Mouse (Mus musculus): ENCODE measurements at regions not wholly inside any gene's neighbourhood (a gene's known extent, or its start where the extent isn't known, plus 50 kb on each side); places are given as distances from the start of the nearest gene placed in this dataset.

- H3K4me1 ChIP-seq: no peaks in the 10 kb centered on the region
- no peak overlapping the region for H3K4me3 ChIP-seq
- ATAC-seq (ENCODE audit: low FRiP score, low read depth): no peak
Measured at GRCm38 (mm10) chr12:67929842-67930241, 707.5 kb upstream of the Mdga2 start.

GRCm38 (mm10) chr12:67914603-67915002, 692.3 kb upstream of the Mdga2 start:
- H3K9ac ChIP-seq (replicated peaks): no peak overlapping the region
- no peak overlapping the region for H3K27ac ChIP-seq (replicated peaks)
- H3K4me2 ChIP-seq (replicated peaks): no peak overlapping the region
- 0 out of 2 replicates have a peak, but pooled peaks have one; percentile 44 for ATAC-seq (ENCODE audit: low FRiP score, low read depth)
- no peaks in the 10 kb centered on the region for H3K4me1 ChIP-seq
- H3K4me3 ChIP-seq: no peak overlapping the region
- H3K27me3 ChIP-seq: no peaks in the 10 kb centered on the region
- no peaks in the 10 kb centered on the region for H3K9me3 ChIP-seq
- 69% methylated on average over 4 of the region's 4 CpGs for WGBS
- H3K36me3 ChIP-seq: no peaks in the 10 kb centered on the region

More at GRCm38 (mm10) chr12:67929842-67930241, 707.5 kb upstream of the Mdga2 start:
- Histone ChIP-seq H3K27me3 (no peaks in the 10 kb centered on the region), H3K9me3 (no peaks in the 10 kb centered on the region), H3K9ac (replicated peaks) (no peak overlapping the region), H3K4me2 (replicated peaks) (no peak overlapping the region), H3K27ac (replicated peaks) (no peak overlapping the region), H3K36me3 (no peaks in the 10 kb centered on the region)
- 69% methylated on average over 1 of the region's 1 CpGs for WGBS

- ATAC-seq (ENCODE audit: low FRiP score, low read depth): no peak
- Histone ChIP-seq H3K4me1 (no peaks in the 10 kb centered on the region), H3K27me3 (no peaks in the 10 kb centered on the region), H3K9ac (replicated peaks) (no peak overlapping the region), H3K27ac (replicated peaks) (no peak overlapping the region), H3K4me3 (no peak overlapping the region), H3K9me3 (no peaks in the 10 kb centered on the region), H3K4me2 (replicated peaks) (no peak overlapping the region), H3K36me3 (no peaks in the 10 kb centered on the region)
- 81% methylated on average over 2 of the region's 2 CpGs for WGBS
Measured at GRCm38 (mm10) chr12:67887296-67887695, 664.9 kb upstream of the Mdga2 start.

- ATAC-seq (ENCODE audit: low FRiP score, low read depth): no peak
- Histone ChIP-seq H3K9ac (replicated peaks) (no peak overlapping the region), H3K27ac (replicated peaks) (no peak overlapping the region), H3K36me3 (no peaks in the 10 kb centered on the region), H3K4me2 (replicated peaks) (no peak overlapping the region), H3K4me3 (no peak overlapping the region), H3K9me3 (no peaks in the 10 kb centered on the region), H3K4me1 (no peaks in the 10 kb centered on the region), H3K27me3 (no peaks in the 10 kb centered on the region)
- WGBS: 81% methylated on average over 2 of the region's 2 CpGs
Measured at GRCm38 (mm10) chr12:67862615-67863014, 640.3 kb upstream of the Mdga2 start.

GRCm38 (mm10) chr12:67860713-67861112, 638.4 kb upstream of the Mdga2 start:
- no peak overlapping the region for H3K4me2 ChIP-seq (replicated peaks)
- WGBS: 83% methylated on average over 1 of the region's 1 CpGs
- H3K27me3 ChIP-seq: no peaks in the 10 kb centered on the region
- no peak overlapping the region for H3K4me3 ChIP-seq
- H3K4me1 ChIP-seq: no peaks in the 10 kb centered on the region
- no peak overlapping the region for H3K27ac ChIP-seq (replicated peaks)
- H3K9me3 ChIP-seq: no peaks in the 10 kb centered on the region
- H3K9ac ChIP-seq (replicated peaks): no peak overlapping the region
- no peaks in the 10 kb centered on the region for H3K36me3 ChIP-seq
- no peak for ATAC-seq (ENCODE audit: low FRiP score, low read depth)

- Histone ChIP-seq H3K4me1 (no peaks in the 10 kb centered on the region), H3K27me3 (no peaks in the 10 kb centered on the region), H3K36me3 (no peaks in the 10 kb centered on the region), H3K9me3 (no peaks in the 10 kb centered on the region), H3K4me2 (replicated peaks) (no peak overlapping the region), H3K4me3 (no peak overlapping the region), H3K27ac (replicated peaks) (no peak overlapping the region), H3K9ac (replicated peaks) (no peak overlapping the region)
- WGBS: 94% methylated on average over 2 of the region's 2 CpGs
- no peak for ATAC-seq (ENCODE audit: low FRiP score, low read depth)
Measured at GRCm38 (mm10) chr12:67852625-67853024, 630.3 kb upstream of the Mdga2 start.

GRCm38 (mm10) chr12:67847517-67847916, 625.2 kb upstream of the Mdga2 start:
- H3K4me1 ChIP-seq: no peaks in the 10 kb centered on the region
- H3K36me3 ChIP-seq: no peaks in the 10 kb centered on the region
- no peak for ATAC-seq (ENCODE audit: low FRiP score, low read depth)
- H3K4me3 ChIP-seq: no peak overlapping the region
- no peak overlapping the region for H3K27ac ChIP-seq (replicated peaks)
- H3K4me2 ChIP-seq (replicated peaks): no peak overlapping the region
- H3K9ac ChIP-seq (replicated peaks): no peak overlapping the region
- no peaks in the 10 kb centered on the region for H3K27me3 ChIP-seq
- H3K9me3 ChIP-seq: no peaks in the 10 kb centered on the region

- H3K27me3 ChIP-seq: no peaks in the 10 kb centered on the region
- WGBS: 85% methylated on average over 6 of the region's 6 CpGs
- no peak overlapping the region for H3K4me3 ChIP-seq
- H3K9ac ChIP-seq (replicated peaks): no peak overlapping the region
- no peak for ATAC-seq (ENCODE audit: low FRiP score, low read depth)
- H3K9me3 ChIP-seq: no peaks in the 10 kb centered on the region
- H3K4me2 ChIP-seq (replicated peaks): no peak overlapping the region
- no peaks in the 10 kb centered on the region for H3K36me3 ChIP-seq
- H3K27ac ChIP-seq (replicated peaks): no peak overlapping the region
- no peaks in the 10 kb centered on the region for H3K4me1 ChIP-seq
Measured at GRCm38 (mm10) chr12:67804297-67804696, 581.9 kb upstream of the Mdga2 start.

GRCm38 (mm10) chr12:67799776-67800175, 577.4 kb upstream of the Mdga2 start:
- 73% methylated on average over 2 of the region's 2 CpGs for WGBS
- Histone ChIP-seq H3K4me1 (no peaks in the 10 kb centered on the region), H3K36me3 (no peaks in the 10 kb centered on the region), H3K9ac (replicated peaks) (no peak overlapping the region), H3K9me3 (no peaks in the 10 kb centered on the region), H3K27ac (replicated peaks) (no peak overlapping the region), H3K4me2 (replicated peaks) (no peak overlapping the region), H3K4me3 (no peak overlapping the region), H3K27me3 (no peaks in the 10 kb centered on the region)
- ATAC-seq (ENCODE audit: low FRiP score, low read depth): no peak

Data from midbrain, embryonic 12.5 days (tissue).